Mouse (Mus musculus) cerebellum, postnatal 4 days (tissue): ENCODE measurements around the gene Gm48552.

Experiments used
- DNase-seq, 2 experiments: peaks; one replicate each; pipeline ENCODE4 v3.0.0; 2022; ENCODE audit warnings: low spot score in 2 of 2, mixed read lengths in 1 of 2

Gm48552 gene

GRCm38 (mm10) chr10:81388505-81389055 lies at the start of gene Gm48552:
Gm48552 (plus strand) TSS chr10:81389005.
- no peak for DNase-seq

GRCm38 (mm10) chr10:81340551-81341332 lies 48.1 kb upstream of the Gm48552 start:
- no peak for DNase-seq

GRCm38 (mm10) chr10:81341333-81341949 lies 47.4 kb upstream of the Gm48552 start:
- peak in 1 of 2 experiments; percentile 78 for DNase-seq

GRCm38 (mm10) chr10:81342686-81343505 lies 45.9 kb upstream of the Gm48552 start, which contains the start of gene Gipc3:
Gipc3 (minus strand) TSS chr10:81343266.
- DNase-seq, result no peak

GRCm38 (mm10) chr10:81344421-81345161 lies 44.2 kb upstream of the Gm48552 start:
- DNase-seq, result no peak

DNA sequence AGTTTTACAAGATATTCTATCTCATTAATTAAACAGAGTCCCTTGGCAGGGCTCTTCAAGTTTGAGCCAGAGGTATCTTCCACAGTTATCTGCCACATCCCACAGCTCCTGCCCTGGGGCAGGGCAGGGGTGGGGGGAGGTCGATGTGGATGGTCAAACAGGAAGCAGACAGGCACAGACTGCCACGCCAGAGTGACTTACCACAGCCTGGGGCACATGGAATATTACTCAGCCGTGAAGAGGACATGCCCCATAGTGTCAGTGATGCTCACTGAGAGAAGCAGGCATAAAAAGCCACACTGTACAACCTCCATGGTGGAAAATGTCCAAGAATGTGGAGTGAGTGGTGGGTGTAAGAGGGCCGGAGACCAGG lies 43.7 kb upstream of the Gm48552 start:
- no peak for DNase-seq

GRCm38 (mm10) chr10:81346453-81347067 lies 42.2 kb upstream of the Gm48552 start:
- peak in 1 of 2 experiments; percentile 54 for DNase-seq

DNA sequence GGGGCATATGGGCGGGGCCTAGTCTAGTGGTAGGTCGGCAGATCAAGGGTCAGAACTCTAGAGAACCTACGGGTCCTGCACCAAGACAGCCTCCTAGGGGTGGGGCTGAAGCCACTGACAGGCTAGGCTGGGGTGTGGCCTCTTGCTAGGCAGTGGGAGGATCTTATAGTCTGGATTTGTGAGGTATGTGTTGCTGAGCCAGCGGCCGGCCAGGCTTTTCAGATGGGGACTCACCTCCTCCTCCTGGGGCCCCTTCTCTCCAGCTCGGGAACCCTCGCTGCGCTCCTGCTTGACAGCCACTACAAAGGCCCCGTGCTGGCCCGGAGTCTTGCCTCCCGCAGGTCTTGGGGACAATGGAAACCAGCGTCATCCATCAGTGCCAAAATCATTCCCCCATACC lies 39.7 kb upstream of the Gm48552 start:
- no peak for DNase-seq

DNA sequence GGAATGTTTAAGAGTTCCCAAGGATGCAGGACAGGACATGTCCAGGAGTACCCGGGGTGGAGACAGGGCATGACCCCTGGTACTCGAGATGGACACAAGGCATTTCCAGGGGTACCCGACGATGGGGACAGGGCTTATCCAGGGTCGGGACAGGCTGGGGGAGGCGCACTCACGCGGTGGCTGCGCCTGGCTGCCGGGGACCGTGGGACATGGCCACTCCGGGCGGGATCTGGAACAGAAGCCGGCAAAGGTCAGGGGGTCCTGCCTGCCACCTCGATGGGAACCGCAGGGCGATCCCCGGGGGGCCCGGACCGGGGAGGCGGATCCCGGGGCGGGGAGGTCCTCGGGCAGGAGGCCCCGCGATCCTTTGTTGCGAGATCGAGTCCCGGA lies 38.8 kb upstream of the Gm48552 start:
- no peak for DNase-seq

DNA sequence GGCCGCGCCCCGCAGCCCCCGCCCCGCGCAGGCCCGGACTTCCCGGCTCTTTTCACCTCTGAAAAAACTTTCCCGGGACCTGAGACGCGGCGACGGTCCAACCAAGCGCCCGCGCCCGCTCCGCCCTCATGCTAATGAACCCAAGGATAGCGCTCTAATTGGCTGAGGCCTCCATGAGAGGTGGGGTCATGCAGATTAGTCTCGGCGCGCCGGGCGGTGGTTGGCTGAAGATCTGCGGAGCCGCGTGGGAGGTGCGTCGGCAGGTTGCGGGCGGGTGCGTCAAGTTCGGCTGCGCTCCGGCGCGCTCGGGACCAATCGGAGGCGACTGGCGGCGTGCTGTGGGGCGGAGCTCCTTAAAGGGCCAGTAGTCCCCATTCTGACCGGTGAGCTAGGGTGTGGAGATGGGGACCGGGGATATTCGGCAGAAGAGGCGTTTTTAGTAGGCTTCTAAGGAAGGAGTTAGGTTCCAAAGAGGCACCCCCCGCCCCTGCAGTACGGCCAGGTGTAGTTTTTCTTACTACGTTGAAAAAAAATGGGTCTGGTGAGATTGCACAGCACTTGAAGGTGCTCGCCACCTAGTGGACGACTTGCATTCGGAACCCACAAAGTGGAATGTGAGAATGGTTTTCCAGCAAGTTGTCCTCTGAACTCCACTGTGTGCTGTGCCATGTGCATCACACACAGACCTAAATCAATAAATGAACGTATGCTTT lies 38.3 kb upstream of the Gm48552 start, which contains the start of gene Hmg20b:
Gene Hmg20b (minus strand): TSS at position 130 of the 713 bp plus-strand sequence.
- DNase-seq, result peak; percentile 99

- DNase-seq, result no peak
These were observed 37.0 kb upstream of the Gm48552 start for GRCm38 (mm10) chr10:81351678-81352291.

DNA sequence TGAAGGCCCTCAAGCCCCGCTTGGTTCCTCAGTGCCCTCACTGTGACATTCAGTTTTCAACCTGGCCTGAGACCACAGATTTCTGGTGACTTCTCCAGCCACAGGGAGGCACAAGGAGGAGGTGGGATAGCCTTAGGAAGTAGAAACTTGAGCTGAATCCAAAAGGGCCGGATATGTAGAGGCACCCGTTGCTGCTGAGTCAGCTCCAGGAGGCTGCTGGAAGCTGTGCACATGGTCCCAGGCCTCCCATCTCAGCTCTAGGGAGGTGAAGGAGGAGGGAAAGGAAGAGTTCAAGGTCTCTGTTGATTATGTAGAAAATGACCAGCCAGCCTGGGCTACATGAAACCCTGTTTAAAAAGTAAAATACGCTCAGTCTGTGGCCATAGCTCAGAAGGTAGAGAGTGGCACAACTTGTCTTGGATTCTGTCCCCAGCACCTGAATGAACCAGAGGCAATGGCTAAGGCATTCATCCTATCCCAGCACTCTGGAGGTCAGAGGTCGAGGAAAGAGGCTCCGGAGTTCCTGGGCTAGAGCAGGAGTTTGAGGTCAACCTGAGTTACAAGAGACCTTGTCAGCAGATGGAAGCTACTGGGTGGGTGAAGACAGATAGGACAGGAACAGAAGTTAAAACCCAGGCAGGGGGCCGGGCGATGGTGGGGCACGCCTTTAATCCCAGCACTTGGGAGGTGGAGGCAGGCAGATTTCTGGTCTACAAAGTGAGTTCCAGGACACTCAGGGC lies 33.9 kb upstream of the Gm48552 start:
- no peak for DNase-seq

DNA sequence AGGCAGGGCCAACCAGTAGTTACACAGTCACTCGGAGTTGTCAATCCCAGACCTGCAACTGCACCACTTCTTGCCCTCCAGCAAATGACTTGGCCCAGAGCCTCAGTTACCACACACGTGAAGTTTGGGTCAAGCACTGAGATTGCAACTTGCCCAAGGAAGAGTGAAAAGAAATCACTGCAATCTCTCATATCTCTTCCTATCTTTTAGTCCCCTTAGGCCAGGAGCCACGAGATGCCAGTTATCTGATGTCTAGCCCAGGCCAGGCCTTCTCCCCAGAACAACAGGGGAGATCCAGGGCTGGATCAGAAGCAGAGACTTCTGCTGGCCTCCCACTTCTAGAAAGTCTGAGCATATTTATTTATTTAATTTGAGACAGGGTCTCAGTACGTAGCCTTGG lies 33.3 kb upstream of the Gm48552 start:
- DNase-seq, result no peak

GRCm38 (mm10) chr10:81356352-81356990 lies 32.3 kb upstream of the Gm48552 start:
- DNase-seq, result no peak

DNA sequence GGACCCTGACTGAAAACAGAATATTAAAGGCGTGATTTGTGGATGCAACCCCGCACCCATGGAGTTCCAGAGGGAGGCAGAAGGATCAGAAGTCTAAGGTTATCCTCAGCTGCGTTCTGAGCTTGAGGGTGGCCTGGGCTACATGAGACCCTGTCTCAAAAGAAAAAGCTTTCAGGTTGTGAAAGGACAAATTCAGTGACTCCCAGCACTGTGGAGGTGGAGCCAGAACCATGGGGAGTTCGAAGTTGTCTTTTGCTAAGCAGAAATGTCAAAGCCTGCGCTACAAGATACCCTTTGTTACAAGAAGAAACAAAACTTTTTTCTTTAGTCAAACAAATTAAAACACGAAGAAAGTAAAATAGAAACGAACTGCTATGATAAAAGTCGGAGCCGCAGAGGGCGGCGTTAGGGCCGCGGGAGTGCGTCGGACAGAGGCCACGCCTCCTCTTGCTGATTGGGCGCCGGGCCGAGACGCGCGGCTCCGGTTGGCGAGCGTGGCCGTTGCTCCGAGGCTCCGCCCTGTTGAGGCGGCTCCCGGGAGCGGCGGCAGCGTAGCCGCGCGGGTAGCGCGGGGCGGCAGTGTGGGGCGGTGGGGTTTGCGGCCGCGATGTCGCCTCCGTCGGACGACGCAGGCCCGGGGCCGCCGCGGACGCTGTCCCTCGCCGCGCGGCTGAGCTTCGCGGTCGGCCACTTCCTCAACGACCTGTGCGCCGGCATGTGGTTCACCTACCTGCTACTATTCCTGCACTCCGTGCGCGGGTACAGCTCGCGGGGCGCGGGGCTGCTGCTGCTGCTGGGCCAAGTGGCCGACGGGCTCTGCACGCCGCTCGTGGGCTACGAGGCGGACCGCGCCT lies 31.6 kb upstream of the Gm48552 start, which contains the start of gene Mfsd12:
Gene Mfsd12 (plus strand): TSS at position 501 of the 854 bp plus-strand sequence.
- DNase-seq, result peak; percentile 83 to 93

DNA sequence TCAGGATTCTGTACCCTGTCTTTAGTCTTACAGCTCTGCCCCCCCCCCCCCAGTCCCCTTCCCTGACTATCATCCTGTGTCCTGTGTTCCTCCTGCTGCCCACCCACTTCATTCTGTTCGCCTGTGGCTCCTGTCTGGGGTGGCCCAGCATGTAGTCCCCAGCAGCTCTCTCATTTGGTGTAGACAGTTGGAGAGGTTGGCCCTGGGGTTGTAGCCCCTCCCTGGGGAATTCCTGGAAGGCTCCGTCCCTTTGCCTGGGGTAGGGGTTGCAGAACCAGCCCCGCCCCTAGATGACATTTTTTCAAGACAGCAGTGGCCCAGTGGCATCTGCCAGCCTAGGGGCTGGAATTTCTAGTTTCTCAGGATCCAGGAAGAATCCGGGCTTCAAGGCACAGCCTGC lies 30.6 kb upstream of the Gm48552 start:
- no peak for DNase-seq

DNA sequence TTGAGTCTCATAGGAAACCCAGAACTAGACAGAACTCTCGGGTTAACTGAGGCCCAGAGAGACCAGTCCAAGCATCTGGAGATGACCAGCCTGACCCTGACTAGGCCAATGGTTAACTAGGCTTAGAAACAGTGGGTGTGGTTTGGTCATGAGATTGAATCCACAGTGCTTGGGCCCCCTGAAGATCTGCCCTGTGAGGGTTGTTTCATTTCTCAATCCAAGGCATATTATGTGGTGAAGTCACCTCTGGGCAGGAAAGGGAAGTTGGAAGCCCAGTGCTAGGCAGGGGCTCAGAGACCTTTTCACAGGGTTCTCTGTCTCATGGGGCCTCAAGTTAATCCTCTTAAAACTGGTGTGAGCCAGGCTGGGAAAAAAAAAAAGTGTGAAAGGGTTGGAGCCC lies 30.0 kb upstream of the Gm48552 start:
- no peak for DNase-seq
